Mouse (Mus musculus): ENCODE results near the gene Setd3.

DNA sequence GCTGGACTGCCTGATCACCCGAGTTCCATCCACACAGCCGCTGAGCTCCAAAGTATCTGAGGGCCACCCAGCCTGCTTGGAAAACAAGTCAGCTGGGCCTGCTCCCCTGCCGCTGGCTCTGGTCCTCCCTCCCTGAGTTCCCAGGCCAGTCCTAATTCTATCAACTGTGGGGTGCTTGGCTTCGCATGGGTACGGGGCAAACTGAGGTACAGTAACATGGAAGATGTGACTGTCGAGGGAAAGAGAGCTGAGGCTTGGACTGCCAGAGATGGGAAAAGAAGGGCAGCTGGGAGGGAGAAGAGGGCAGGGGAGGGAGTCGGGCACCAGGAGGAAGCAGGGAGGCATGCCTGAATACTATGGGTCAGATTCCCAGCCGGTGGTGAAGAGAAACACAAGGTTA, 78.9 kb downstream of the Setd3 start:
- TF ChIP-seq POLR2A (IDR thresholded peaks at IDR 0.05; ENCODE audit: borderline replicate concordance, extremely low read depth, insufficient read depth, insufficient read length, poor library complexity, severe bottlenecking): no peak
- no peak for TF ChIP-seq CTCF (IDR thresholded peaks at IDR 0.05; ENCODE audit: borderline replicate concordance, extremely low read depth, insufficient read depth, insufficient read length)

Measured in brain, embryonic 14.5 days (tissue).